Mouse (Mus musculus) thymus, adult 2 months (tissue): ENCODE data around the gene Vti1a. TPM values are rescaled to one million over a fixed set of nuclear protein-coding genes. Genes with fewer than 3 reads are reported as not detected.

Experiments
- DNase-seq: peaks from one replicate; pipeline ENCODE4 v3.0.0; 2021
- H3K27ac ChIP-seq: fragments of 200-500 bp; 2 replicates; pipeline ENCODE4 v1.5.1; 2012; ENCODE audit warnings: low read length, control low read depth; ENCODE audit not compliant: control insufficient read depth, insufficient read depth
- H3K27me3 ChIP-seq: fragments of 200-500 bp; 2 replicates; pipeline ENCODE4 v1.6.1; 2012; ENCODE audit warnings: mild to moderate bottlenecking, low read length, moderate library complexity, mixed read lengths; ENCODE audit not compliant: control insufficient read depth, insufficient read depth
- H3K36me3 ChIP-seq: fragments of 200-500 bp; 2 replicates; pipeline ENCODE4 v1.6.1; 2012; ENCODE audit warnings: mild to moderate bottlenecking, low read length, moderate library complexity; ENCODE audit not compliant: control insufficient read depth, insufficient read depth
- H3K4me1 ChIP-seq: fragments of 200-500 bp; replicated peaks from 2 replicates; pipeline ENCODE4 v1.6.1; 2012; ENCODE audit warnings: low read length; ENCODE audit not compliant: control insufficient read depth, insufficient read depth
- H3K4me3 ChIP-seq: fragments of 200-500 bp; 2 replicates; pipeline ENCODE4 v1.5.1; 2012; ENCODE audit warnings: mild to moderate bottlenecking, low read length, control low read depth, moderate library complexity; ENCODE audit not compliant: control insufficient read depth, insufficient read depth
- CTCF ChIP-seq: fragments of 200-500 bp; IDR thresholded peaks from 2 replicates; pipeline ENCODE4 v1.5.1; 2012; ENCODE audit warnings: mild to moderate bottlenecking, control low read depth, low read length, moderate library complexity, borderline replicate concordance; ENCODE audit not compliant: control insufficient read depth, poor library complexity, insufficient read depth; ENCODE audit errors: extremely low read depth
- POLR2A ChIP-seq: fragments of 200-500 bp; IDR thresholded peaks from 2 replicates; pipeline ENCODE4 v1.6.1; 2012; ENCODE audit warnings: mild to moderate bottlenecking, low read length, control low read depth, moderate library complexity; ENCODE audit not compliant: control insufficient read depth, poor library complexity, insufficient read depth; ENCODE audit errors: extremely low read depth
- WGBS: fragments of 180-500 bp; shearing (Covaris S2); methylation state at CpG from one replicate; pipeline ENCODE4 v1.1.7; 2018; 5-methylcytosine and 5-hydroxymethylcytosine counted together
- polyA plus RNA-seq: library from polyadenylated mRNA; depleted of rRNA; stranded (reverse); fragments of >200 nt; gene quantifications from 2 replicates; pipeline ENCODE4 v1.2.3, GENCODE M21; 2012

Gene Vti1a
- polyA plus RNA-seq, 1 experiment, result 15.4 TPM

- WGBS, result 78% methylated on average over 2 of the region's 2 CpGs
- Histone ChIP-seq H3K4me1 (peaks cover 22% of the 10 kb centered on the region), H3K27ac (no peak overlapping the region), H3K36me3 (no peaks in the 10 kb centered on the region), H3K27me3 (no peaks in the 10 kb centered on the region), H3K4me3 (no peak overlapping the region)
- TF ChIP-seq CTCF (no peak), POLR2A (no peak)
- DNase-seq, result no peak
These were observed 210.7 kb downstream of the Vti1a start for GRCm38 (mm10) chr19:55526717-55527235.

DNA sequence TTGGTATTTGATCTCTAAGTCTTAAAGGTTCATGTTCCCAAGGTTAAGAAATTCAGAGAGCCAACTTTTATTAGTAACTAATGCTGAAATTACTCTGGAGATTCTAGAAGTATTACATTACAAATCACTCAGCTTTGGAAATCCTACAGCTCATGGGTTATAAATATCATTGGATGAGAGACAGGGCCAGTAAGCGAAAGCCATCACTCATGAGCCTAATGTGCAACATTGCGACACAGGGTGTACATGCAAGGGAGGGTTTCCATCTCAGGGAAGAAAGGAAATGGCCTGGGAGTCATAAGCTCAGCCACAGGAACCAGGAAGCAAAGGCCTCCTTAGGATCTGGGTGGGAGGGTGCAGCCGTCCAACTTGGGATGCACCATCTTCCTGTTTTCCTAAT lies 213.9 kb downstream of the Vti1a start:
- Histone ChIP-seq H3K27ac (no peak overlapping the region), H3K4me3 (no peak overlapping the region), H3K27me3 (no peaks in the 10 kb centered on the region), H3K4me1 (peaks cover 8% of the 10 kb centered on the region), H3K36me3 (no peaks in the 10 kb centered on the region)
- WGBS, result 96% methylated on average over 3 of the region's 3 CpGs
- DNase-seq, result no peak
- TF ChIP-seq POLR2A (no peak), CTCF (no peak)

- Histone ChIP-seq H3K4me3 (no peak overlapping the region), H3K27me3 (no peaks in the 10 kb centered on the region), H3K36me3 (no peaks in the 10 kb centered on the region), H3K4me1 (no peaks in the 10 kb centered on the region; the same call in 1 of the 2 replicates), H3K27ac (no peak overlapping the region)
- DNase-seq, result no peak
- WGBS, result 96% methylated on average over 3 of the region's 3 CpGs
- TF ChIP-seq CTCF (no peak), POLR2A (no peak)
These were observed 216.6 kb downstream of the Vti1a start for GRCm38 (mm10) chr19:55532681-55533080.

DNA sequence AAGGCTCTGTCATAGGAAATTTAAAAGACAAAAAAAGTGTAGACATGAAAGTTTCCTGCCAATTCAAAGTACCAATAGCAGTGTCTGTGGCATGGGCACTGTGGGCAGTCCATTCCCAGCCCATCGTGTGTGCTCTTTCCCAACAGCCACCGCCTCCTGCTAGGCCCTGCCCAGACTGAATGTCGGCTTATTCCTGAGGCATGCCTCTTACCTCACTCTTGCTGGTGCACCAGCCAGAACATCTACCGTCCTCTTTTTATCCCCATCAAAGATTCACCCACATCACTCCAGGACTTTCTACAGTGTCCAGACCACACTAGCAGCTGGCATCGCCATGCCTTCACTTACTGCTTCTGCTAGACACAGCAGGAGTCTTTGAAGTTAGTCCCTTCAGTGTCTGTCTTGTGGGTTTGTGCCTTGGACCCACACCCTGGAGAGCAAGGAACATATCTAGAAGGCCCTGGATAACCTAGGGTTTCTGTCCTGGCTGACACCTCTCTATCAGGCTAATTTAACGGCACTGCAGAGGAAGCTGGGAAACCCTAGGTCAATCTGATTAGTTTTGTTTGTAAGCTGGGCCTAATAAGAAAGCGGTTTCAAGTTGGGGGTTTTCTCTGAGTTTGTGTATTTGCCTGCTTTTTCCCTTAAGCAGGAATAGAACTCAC lies 220.3 kb downstream of the Vti1a start:
- Histone ChIP-seq H3K4me1 (peaks cover 18% of the 10 kb centered on the region), H3K27ac (no peak overlapping the region), H3K4me3 (no peak overlapping the region), H3K27me3 (no peaks in the 10 kb centered on the region), H3K36me3 (no peaks in the 10 kb centered on the region)
- DNase-seq, result no peak
- WGBS, result 95% methylated on average over 7 of the region's 7 CpGs
- no peak for TF ChIP-seq POLR2A
- TF ChIP-seq CTCF, result no peak

GRCm38 (mm10) chr19:55537691-55538090 lies 221.6 kb downstream of the Vti1a start:
- H3K4me1 ChIP-seq, result peaks cover 30% of the 10 kb centered on the region
- no peak overlapping the region for H3K4me3 ChIP-seq
- WGBS, result 60% methylated on average over 6 of the region's 6 CpGs
- TF ChIP-seq CTCF (peak; percentile 68; the same call in 1 of the 2 replicates), POLR2A (no peak)
- no peaks in the 10 kb centered on the region for H3K36me3 ChIP-seq
- DNase-seq, result peak; percentile 65
- H3K27me3 ChIP-seq, result no peaks in the 10 kb centered on the region
- H3K27ac ChIP-seq, result no peak overlapping the region

DNA sequence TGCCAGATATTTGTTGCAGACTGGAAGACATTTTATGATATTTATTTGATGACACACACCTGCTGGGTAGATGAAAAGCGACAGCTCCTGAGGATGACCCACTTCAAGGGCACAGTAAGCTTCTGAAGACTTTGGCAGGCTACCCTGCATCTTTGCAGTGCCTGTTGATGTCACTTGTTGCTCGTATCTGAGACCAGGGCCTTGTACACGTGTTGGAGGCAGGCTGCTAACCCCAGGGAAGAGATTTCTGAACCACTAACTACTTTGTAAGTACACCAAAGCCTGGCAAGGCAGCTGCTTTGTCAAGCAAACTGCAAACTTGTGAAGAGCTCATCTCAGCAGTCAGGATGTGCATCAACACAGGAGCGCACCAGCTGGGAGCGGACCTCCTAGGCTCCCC lies 225.5 kb downstream of the Vti1a start:
- no peak overlapping the region for H3K4me3 ChIP-seq
- DNase-seq, result peak; percentile 52
- WGBS, result 9% methylated on average over 5 of the region's 5 CpGs
- peaks cover 41% of the 10 kb centered on the region for H3K4me1 ChIP-seq
- H3K27me3 ChIP-seq, result no peaks in the 10 kb centered on the region
- H3K27ac ChIP-seq, result peak overlapping the region; percentile 83
- no peaks in the 10 kb centered on the region for H3K36me3 ChIP-seq
- TF ChIP-seq CTCF (no peak), POLR2A (peak; percentile 14; the same call in 1 of the 2 replicates)

DNA sequence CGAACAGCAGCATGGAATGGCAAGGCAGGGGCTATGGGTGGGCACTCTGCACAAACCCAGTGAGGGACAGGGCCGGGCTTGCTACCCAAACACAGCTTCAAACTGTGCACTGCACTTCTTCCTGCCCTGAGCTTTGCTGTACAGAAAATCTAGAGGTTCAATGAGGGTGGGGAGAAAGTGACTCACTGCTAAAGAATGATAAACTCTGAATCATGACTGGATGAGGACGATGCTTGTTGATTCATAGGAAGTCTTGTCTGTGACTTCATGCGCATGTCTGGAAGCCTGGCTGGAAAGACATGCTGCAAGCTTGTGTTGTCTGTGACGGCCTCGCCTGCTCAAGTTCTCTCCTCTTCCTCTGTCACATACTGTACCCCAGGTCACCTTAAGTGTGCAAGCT lies 226.4 kb downstream of the Vti1a start:
- Histone ChIP-seq H3K27ac (peak overlapping the region; percentile 83; the same call in 1 of the 2 replicates), H3K36me3 (no peaks in the 10 kb centered on the region), H3K4me1 (peaks cover 41% of the 10 kb centered on the region), H3K27me3 (no peaks in the 10 kb centered on the region), H3K4me3 (no peak overlapping the region)
- 75% methylated on average over 6 of the region's 6 CpGs for WGBS
- no peak for DNase-seq
- no peak for TF ChIP-seq POLR2A
- no peak for TF ChIP-seq CTCF
